Mouse (Mus musculus) heart, postnatal 36 days (tissue): Measurements from ENCODE around the gene Slc2a3. TPM values are rescaled to one million over a fixed set of nuclear protein-coding genes. Genes with fewer than 3 reads are reported as not detected.
A peak's percentile ranks its signal among the peaks of the same experiment; 100 is the strongest.
"Not testable (repeated sequence)": the region's sequence is repeated elsewhere in the genome, so short reads cannot be mapped to it uniquely, and the experiment has no call there.

Source experiments
- DNase-seq, 2 experiments: peaks; one replicate each; pipeline ENCODE4 v3.0.0; 2021 to 2022
- intact Hi-C: fragments of 180-260 bp; cut with DNase I; formaldehyde crosslinking; loops from one replicate; pipeline ENCODE4 v1.15.1; 2025
- total RNA-seq, 2 experiments: library from RNA; stranded (reverse); gene quantifications; 2 replicates each; pipeline ENCODE4 v1.2.3; 2021

The Slc2a3 gene
- total RNA-seq, 2 experiments from 2014 or later: 1.6 to 2.0 TPM

DNA sequence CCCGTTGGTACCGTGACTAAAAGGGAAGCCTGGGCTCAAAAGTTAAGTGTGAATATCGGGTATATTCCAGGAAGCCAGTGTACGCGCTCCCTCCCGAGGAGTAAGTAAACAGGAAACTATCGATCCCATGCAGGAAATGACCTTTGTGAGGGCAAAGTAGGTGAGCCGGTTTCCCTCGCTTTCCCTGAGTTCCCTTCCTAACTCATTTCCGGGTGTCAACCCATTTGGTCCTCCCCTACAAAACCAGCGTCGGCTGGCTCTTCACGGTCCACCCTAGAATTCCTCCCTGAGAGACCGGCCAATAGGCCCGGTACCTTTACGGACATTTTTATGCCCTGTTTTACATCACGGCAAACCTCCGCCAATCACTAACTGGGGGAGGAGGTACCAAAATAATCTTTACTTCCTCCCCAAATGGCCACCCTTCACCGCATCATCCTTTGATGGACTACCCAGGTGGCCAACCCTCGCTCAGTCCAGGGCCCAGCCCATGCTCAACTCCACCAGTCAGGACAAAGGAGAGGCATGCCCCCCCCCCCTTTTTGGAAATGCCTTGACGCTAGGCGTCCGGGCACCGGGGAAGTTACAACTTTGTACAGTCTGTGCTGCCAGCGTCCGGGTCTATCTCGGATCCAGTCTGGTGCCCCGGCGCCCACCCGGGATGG lies 9.3 kb upstream of the Slc2a3 start:
- peak; percentile 94 to 95 for DNase-seq
- intact Hi-C loops: loop anchor here (1.0 to 5.0 kb wide), 4 partner anchors 9 to 208 kb away; partner anchors contain the start of genes Apobec1, Foxj2 and Necap1

DNA sequence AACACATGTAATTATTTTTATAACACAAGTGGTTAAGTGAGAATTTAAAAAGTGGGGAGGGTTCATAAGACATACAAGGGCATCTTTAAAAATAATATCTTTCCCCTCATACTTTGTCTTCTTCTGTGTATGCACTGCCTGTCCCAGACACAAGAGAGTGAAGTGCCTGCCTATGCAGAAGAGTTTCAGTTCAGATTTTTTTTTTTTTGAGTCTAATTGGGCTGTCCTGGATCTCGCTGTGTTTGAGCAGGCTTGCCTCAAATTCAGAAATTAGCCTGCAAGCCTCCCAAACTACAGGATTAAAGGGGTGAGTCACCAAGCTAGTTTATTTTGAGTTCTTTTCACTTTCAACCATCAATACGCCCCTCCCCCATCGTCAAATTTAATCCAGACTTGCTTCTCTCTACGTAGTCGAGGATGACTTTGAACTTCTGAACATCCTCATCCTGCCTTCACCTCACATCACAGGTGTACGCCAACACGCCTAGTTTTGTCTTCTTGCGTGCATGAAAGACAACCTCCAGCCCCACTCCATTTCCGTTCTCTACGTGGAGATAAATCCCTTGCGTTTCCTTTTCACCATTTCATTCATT lies 8.7 kb upstream of the Slc2a3 start:
- no peak for DNase-seq
- intact Hi-C loops: loop anchor here (2.0 to 5.0 kb wide), 3 partner anchors 17 to 208 kb away; partner anchors contain the start of genes Apobec1 and Necap1

DNA sequence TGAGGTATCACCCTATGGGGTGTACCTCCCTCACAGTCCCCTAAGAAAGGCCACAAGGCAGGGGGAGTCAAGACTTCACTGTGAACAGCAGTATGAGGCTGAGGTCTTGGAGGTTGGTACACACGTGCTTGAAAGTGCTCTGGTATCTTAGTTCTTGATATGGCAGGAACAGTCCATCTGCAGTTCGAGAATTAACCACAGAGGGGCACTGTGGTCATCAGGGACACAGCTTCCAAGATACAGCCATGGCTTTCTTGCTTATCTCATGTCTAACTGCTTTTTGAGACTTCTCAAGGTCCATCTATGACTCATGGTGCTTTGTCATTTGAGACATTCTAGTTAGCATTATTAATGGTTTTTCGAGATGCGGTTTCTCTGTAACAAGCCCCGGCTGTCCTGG lies 3.0 kb upstream of the Slc2a3 start:
- DNase-seq: peak; percentile 80 to 89
- intact Hi-C loops: loop anchor here (5.0 kb wide), 1 partner anchor 33 kb away; no protein-coding TSS in a partner anchor

DNA sequence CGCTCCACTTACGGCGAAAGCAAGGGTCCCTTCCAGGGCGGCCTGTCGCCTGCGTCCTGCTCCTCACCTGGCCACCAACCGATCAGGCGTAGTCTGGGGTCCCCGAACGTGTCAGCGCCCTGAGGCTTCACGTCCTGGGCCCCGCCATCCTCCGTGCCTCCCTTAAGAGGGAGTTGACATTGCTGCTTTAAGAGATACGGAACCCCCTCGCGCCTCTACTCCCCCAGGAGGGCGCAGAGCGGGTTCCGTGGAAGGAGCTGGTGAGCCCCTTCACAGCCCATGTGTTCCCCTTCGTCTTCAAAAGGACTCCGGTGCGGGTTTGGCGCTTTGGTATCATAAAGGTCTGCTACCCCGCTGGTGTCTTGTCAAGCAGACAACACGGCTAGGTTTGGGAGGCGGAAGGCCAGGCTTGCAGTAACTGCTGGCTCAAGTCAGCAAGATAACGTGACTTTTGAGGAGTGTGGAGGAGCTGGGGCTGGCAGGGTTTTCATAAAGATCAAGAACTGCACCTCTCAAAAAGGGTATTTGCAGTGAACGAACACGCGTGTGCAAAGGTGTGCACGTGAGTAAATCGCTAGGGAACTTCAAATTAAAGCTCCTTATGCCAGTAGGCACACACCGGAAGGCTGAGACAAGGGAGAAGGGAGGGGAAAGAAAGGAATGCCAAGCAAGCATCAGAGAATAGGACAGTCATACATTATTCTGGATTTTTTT lies 518 bp upstream of the Slc2a3 start:
- DNase-seq: peak; percentile 53 to 60
- intact Hi-C loops: loop anchor here (5.0 kb wide), 1 partner anchor 35 kb away; no protein-coding TSS in a partner anchor

DNA sequence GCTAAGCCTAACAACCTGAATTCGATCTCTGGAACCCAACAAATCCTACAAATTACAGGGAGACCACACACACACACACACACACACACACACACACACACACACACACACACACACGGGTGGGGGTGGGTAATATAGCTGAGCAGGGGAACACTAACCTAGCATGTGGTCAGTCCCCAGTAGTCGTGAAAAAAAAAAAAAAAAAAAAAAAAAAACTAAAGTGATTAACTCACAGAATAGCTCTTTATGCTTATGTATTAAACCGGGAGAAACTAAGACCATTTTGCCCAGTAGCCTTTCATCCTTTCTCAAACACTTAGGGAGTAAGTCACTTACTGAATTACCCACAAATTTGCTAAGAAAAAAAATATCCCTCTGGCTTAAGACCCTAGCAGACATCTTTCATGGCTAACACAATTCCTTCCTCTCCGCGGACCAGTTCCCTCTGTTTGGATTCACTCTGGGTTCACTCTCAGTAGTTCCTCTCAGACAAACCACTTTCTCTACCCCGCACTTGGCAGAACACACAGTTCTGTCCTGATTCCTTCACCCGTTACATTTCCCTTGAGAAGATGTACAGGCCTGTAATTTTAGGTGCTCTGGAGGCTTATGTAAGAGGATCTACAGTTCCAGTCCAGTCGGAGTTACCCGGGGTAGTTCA lies 670 bp downstream of the Slc2a3 start:
- DNase-seq: no peak
- intact Hi-C loops: loop anchor here (5.0 kb wide), 1 partner anchor 37 kb away; no protein-coding TSS in a partner anchor

DNA sequence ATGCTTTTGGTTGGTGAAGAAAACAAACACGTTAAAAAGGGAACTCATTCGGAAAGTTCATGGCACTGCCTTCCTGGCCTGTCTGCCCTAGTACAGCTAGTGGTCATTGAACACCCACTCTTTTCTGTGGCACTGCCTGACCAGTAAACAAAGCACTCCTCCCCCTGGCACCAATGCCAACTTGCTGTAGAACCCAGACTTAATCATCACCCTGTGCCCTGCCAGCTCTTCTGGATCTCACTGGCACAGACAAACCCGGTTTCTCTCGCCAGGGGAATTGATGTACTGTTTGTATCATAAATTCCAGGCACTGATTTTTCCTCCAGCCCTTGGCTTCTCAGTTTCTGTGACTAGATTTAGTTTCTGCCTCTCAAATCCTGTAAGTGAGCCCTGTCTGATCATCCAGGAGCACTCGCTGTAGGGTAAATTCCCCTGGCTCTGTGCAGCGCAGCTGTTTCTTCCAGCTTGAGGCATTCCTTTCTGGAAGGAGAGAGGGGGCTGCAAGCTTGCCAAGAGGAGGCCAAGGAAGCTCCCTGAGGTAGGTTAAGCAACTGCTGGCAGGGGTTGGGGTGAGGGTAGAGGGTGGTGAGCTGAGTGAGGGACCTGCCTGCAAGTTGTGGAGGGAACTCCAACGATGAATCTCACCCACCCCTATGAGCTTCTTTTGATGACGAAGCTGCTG lies 6.0 kb downstream of the Slc2a3 start:
- peak in 1 of 2 experiments; percentile 27 for DNase-seq
- intact Hi-C loops: no loop called here

DNA sequence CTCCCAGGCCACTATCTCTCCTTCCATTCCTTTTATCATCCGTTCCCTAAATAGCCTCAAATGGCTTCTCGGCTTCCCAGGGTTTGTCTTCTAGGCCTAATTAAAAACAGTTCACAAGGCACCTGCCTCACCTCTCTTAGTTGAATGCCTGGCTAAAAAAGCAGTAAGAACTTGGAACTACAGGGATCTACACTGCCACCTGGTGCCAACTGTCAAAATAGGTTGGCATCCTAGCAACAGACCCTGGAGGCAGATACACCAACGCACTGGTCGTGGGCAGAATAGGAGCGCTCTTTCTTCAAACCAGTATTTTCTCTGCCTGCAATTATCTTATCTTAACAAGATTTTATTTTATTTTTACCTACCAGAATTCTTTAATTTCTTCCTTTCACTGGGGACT lies 15.2 kb downstream of the Slc2a3 start:
- peak; percentile 29 to 55 for DNase-seq

DNA sequence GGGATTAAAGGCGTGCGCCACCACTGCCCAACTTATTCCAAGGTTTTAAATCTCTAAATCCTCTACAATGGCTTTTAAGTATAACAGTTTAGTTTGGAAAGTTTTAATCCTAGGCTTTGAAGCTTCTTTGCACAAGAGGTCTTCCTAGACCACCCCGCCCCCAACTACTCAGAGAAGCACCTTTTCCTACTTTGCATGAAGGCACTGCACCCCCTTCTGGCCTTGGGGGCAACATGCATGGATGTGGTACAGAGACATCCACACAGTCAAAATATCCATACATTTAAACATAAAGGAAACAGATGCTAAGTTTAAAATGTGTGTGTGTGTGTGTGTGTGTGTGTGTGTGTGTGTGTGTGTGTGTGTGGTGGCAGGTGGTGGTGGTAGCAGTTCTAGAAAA lies 16.6 kb downstream of the Slc2a3 start:
- DNase-seq: no peak
- intact Hi-C loops: no loop called here

More for the DNA sequence above, 15.2 kb downstream of the Slc2a3 start:
- intact Hi-C loops: loop anchor here (1.0 kb wide), 2 partner anchors 46 to 117 kb away; no protein-coding TSS in a partner anchor

DNA sequence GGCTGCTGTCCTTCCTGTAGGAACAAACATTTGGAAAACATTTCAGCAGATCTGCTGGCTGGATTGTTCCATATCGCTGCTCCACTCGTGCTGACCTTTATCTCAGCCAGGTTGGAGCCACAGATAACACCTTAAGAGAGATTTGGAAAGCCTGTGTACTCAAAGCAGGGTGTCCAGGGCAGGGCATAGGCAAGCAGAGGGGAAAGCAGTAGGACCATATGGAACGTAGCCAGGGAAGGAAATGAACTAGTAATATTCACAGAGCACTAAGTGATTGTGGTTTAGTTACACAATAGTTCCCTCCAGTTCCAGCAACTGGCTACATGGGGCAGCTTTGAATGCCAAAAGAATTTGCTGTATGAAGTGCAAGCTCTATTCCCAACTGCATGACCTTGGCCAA lies 19.3 kb downstream of the Slc2a3 start:
- DNase-seq: no peak
- intact Hi-C loops: no loop called here

DNA sequence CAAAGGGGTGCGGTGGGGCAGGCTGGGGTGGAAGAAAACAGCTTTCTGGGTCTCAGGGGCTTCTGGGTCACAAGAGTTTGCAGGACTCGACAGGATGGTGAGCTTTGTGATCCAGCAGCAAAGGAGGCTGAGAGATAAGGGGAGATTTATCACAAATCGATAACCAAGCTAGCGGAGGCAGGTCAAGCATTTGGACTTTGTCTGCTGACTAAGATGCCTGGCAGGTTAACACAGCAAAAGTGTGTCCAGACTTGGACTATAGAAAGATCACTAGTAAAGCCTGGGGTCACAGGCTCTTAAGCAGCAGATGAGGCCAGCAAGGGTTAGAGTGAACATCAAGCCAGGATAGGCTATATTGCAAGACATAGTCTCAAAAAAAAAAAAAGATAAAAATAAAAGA lies 20.3 kb downstream of the Slc2a3 start:
- intact Hi-C loops: no loop called here
- DNase-seq: no peak

DNA sequence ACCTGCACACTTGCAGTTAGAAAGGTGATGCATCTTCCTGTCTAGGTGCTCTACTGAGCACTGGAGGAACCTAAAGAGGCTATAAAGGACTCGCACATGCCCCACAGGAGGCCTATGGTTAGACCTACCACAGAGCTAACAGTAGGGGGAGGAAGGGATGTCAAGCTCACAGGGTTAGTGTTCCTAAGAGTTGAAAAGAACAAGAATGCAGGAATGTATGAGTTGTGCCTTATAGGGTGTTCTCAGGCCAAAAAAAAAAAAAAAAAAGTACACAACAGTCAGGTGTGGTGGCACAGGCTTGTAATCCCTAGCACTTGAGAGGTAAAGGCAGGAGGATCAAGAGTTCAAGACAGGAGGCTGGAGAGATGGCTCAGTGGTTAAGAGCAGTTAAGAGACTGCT lies 21.5 kb downstream of the Slc2a3 start:
- no peak for DNase-seq
- intact Hi-C loops: no loop called here

DNA sequence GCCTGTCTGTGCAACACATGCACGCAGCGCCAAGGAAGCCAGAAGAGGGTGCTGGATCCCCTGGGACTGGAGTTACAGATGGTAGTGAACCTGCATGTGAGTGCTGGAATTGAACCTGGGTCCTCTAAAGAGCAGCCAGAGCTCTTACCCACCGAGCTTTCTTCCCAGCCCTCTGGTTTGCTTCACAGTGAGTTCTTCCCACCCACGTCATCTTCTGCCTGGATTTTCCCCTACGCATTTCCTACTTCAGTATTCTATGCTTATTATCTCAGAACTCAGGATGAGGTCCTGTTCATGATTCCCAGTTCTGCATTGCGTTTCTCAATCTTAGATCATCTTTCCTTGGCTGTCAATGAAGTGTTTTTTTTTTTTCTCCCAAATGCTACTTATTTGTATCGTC lies 25.4 kb downstream of the Slc2a3 start:
- no peak for DNase-seq
- intact Hi-C loops: no loop called here

DNA sequence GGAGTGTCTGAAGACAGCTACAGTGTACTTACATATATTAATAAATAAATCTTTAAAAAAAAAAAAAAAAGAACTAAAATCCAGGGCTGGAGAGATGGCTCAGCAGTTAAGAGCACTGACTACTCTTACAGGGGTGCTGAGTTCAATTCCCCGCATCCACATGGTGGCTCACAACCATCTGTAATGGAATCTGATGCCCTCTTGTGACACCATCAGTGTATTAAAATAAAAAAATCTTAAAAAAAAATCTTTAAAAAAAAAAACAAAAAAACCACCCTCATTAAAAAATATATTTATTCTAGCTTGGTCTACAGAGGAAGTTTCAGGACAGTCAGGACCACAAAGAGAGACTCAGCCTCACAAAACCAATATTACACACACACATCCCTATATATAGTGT lies 27.1 kb downstream of the Slc2a3 start:
- DNase-seq: no peak
- intact Hi-C loops: no loop called here

DNA sequence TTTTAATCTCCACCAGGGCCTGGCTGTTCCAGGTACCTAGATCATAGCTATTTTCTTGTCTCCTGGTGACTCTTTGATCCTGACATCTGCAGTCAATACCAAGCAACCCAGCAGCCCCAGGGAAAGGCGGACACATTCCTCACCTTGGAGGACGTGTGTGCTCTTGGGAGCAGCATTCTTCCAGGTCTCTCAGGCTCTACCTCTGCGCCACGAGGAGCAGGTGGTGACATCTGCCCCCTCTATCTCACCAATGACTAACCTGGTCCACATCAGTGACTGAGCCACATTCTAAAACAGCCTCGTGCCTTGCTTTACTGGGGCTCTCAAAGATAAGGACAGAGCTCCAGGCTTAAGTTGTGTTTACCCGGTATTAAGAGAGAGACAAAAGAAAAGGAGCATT lies 28.7 kb downstream of the Slc2a3 start:
- DNase-seq: no peak
- intact Hi-C loops: no loop called here

DNA sequence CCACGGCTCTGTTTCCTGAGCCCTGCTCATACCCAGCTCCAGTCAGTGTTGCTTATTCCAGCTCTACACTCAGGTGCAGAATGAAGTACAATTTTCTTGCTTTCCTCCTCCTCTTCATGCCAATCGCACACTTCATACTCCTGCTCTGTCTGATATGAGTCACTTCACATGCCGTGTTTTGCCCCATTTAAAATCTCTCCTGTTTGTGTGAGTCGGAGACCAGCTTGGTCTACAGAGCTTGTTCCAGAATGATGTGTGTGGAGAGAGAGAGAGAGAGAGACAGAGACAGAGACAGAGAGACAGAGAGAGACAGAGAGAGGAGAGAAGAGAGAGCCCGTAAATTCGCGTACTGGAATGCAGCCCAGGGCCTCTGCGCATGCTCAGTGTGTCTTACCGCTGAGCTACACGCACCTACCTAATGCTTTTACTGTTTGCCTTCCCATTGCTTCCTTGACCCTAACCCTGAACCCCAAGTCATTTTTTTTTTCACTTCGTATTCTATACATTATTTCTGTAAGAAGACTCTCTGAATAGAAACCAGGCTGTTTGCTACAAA lies 30.6 kb downstream of the Slc2a3 start:
- DNase-seq: no peak
- intact Hi-C loops: no loop called here

DNA sequence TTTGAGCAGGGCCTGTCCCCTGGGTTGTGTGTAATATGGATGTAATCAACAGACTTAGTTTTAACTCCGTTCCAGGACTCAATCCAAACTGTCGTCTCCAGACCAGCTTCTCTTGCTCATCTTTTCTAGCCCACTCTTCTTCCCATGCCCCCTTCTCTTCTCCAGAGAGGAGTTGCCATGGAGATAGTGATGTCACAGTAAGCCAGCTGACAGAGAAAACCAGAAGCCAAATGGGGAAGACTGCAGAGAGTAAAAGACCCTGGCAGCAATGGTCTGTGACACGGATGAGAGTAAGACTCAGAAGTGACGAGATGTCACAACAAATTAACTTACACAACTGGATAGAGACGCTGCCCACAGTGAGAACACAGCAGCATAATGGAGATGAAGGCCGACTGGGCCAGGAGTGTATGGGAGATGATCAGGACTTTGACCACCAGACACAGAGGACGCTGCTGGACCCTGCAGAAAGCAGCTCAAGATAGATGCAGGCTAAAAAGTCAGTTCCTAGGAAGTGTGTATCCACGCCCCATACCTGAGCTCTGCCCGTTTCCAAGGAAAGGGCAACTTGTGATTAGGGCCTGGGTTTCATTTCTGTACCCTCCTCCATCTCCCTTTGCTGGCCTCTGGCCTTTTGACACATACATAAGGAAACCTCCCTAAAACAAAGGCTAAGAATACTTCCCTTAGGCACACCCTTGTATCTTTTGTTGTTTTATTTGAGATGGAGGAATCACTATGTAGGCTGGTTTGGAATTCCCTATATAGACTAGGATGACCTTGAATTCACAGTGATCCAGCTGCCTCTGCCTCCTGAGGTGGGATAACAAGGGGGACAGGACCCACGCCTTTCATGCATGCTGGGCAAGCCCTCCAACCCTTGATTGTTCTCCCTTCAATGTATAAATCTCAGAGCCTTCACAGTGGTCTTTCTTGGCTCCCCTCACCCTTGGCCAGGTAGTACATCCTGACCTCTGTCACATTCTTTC lies 31.4 kb downstream of the Slc2a3 start:
- intact Hi-C loops: no loop called here
- DNase-seq: no peak

DNA sequence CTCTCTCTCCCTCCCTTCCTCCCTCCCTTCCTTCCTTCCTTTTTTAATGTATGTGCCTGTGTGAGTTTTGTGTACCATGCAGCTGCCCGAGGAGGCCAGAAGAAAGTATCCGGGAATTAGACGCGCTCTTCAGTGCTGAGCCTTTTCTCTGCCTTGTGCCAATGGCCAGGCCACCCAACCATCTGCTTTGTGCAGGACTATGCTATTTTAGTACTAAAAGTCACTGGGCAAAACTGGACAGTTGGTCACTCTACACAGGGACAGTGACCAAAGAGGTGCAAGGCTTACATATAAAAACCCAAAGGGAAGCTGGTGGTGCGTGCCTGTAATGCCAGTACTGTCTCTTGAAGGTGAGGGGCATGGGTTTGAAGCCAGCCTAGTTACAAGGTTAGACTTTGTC lies 33.2 kb downstream of the Slc2a3 start:
- no peak for DNase-seq
- intact Hi-C loops: no loop called here

DNA sequence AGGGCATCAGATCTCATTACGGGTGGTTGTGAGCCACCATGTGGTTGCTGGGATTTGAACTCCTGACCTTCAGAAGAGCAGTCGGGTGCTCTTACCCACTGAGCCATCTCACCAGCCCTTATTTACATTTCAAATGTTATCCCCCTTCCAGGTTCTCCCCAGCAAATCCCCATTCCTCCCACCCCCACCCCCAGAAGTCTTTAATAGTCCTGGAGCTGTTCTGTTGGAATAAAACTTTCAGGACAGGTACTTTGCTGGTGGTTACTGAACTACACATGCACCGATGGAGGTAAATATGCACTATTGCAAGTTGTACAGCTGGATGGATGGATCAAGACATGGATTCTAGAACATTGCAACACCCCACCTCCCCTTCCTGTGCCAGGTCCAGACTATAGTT lies 34.4 kb downstream of the Slc2a3 start:
- intact Hi-C loops, DNase-seq: not testable (repeated sequence)
